Comparison of ENCODE assay signal across 23 mouse cellular contexts in genomic region chr16:35068886-35069285, GRCm38 (mm10). TPM values are rescaled to one million over a fixed set of nuclear protein-coding genes. Genes with fewer than 3 reads are reported as not detected.
A peak's percentile ranks its signal among the peaks of the same experiment; 100 is the strongest.
DNase-seq lines count a peak whose midpoint lies in the region; TF ChIP-seq lines count a peak whose summit lies in the region.
"Had no signal": no experiment of that assay in that cellular context is flagged by ENCODE, and none has a peak within 500 bp of the region (broad histone marks: within the 10 kb centered on the region; RNA-seq: fewer than 3 reads in every experiment).

No protein-coding gene starts in this region.

- no peak for TF ChIP-seq CTCF in gastrocnemius, adult 2 months (IDR thresholded peaks at IDR 0.05)

- DNase-seq in spleen, postnatal 36 days (ENCODE audit: low spot score in 2 of 2) = peak; percentile 26 to 41
- DNase-seq in spleen, postnatal 10 days (ENCODE audit: low spot score in 2 of 2) = no peak
- peak; percentile 10 for DNase-seq in A20 (ENCODE audit: low read depth, low spot score)
- peak; percentile 10 to 11 for DNase-seq in B cell, adult 2 months
- peak; percentile 61 for DNase-seq in splenic B cell, adult 2 months (ENCODE audit: low read depth, low spot score)
- DNase-seq in gastrocnemius, adult 2 months = no peak
- DNase-seq in left cerebral cortex, adult 9 months (ENCODE audit: low spot score in 2 of 2) = no peak
- DNase-seq: adrenal gland, adult 8-10 months; adrenal gland, postnatal 14 days; adrenal gland, postnatal 36 days; cerebellum, adult 11 months; cerebellum, adult 18-20 months; cerebellum, adult 8-10 months; cerebellum, adult 9-11 months; cerebellum, postnatal 14 days; cerebellum, postnatal 36 days; embryo, embryonic 11 days had no signal

- H3K4me3 ChIP-seq in gastrocnemius, adult 2 months = no peak overlapping the region
- H3K4me3 ChIP-seq: embryonic facial prominence, embryonic 13.5 days; embryonic facial prominence, embryonic 15.5 days; erythroblast, embryonic 14.5 days; forebrain, embryonic 10.5 days; forebrain, embryonic 12.5 days had no signal

- no peaks in the 10 kb centered on the region for H3K36me3 ChIP-seq in splenic B cell, adult 2 months (ENCODE audit: control insufficient read depth, insufficient read depth, low read length, poor library complexity, severe bottlenecking)
- H3K36me3 ChIP-seq: embryonic facial prominence, embryonic 13.5 days; embryonic facial prominence, embryonic 15.5 days; forebrain, embryonic 12.5 days had no signal

- no peaks in the 10 kb centered on the region for H3K27me3 ChIP-seq in splenic B cell, adult 2 months (ENCODE audit: control insufficient read depth, insufficient read depth, low read length, poor library complexity, severe bottlenecking)
- H3K27me3 ChIP-seq: embryonic facial prominence, embryonic 13.5 days; embryonic facial prominence, embryonic 15.5 days; forebrain, embryonic 12.5 days; Patski had no signal

- intact Hi-C loops in gastrocnemius, adult 2 months (cut with DNase I) = no loop called here

- no peak overlapping the region for H3K27ac ChIP-seq in gastrocnemius, adult 2 months
- H3K27ac ChIP-seq: embryonic facial prominence, embryonic 13.5 days; embryonic facial prominence, embryonic 15.5 days; forebrain, embryonic 10.5 days; forebrain, embryonic 12.5 days had no signal

RNA-seq across cellular contexts. Expression of gene Hacd2, which starts 46.7 kb away (rescaled TPM):
- total RNA-seq in gastrocnemius, adult 2 months (2021) = 1 to 10 TPM; 1.8 TPM

Comparison
In these comparisons a context has a peak if more than half of its experiments do, and no peak if none do; other contexts are left out.
1. DNase-seq: peak in spleen, postnatal 36 days (2 of 2), A20 (single experiment), B cell, adult 2 months (2 of 2) and splenic B cell, adult 2 months (single experiment); none in spleen, postnatal 10 days (0 of 2), gastrocnemius, adult 2 months (single experiment) and left cerebral cortex, adult 9 months (0 of 2).